Mouse (Mus musculus) kidney, embryonic 16.5 days (tissue): ENCODE data around the gene Aldh4a1. TPM values are rescaled to one million over a fixed set of nuclear protein-coding genes. Genes with fewer than 3 reads are reported as not detected.

Experiments used
- ATAC-seq: fragments of 200-750 bp; cut with Nextera tagmentation; 2 replicates; pipeline ENCODE4 v1.8.0; 2017; ENCODE audit warnings: moderate TSS enrichment; ENCODE audit not compliant: low FRiP score, low TSS enrichment
- H3K27ac ChIP-seq: fragments of 300-500 bp; sonication (generic); 2 replicates; pipeline ENCODE4 v1.5.1; 2014; ENCODE audit warnings: low read length
- H3K27me3 ChIP-seq: fragments of 300-500 bp; sonication (generic); 2 replicates; pipeline ENCODE4 v1.6.1; 2014; ENCODE audit warnings: low read length, control low read depth, mixed read lengths; ENCODE audit not compliant: insufficient read depth
- H3K36me3 ChIP-seq: fragments of 300-500 bp; sonication (generic); 2 replicates; pipeline ENCODE4 v1.6.1; 2014; ENCODE audit warnings: low read length, control low read depth, mixed read lengths; ENCODE audit not compliant: insufficient read depth
- H3K4me1 ChIP-seq: fragments of 300-500 bp; sonication (generic); 2 replicates; pipeline ENCODE4 v1.6.1; 2014; ENCODE audit warnings: low read length, control low read depth, mixed read lengths; ENCODE audit not compliant: insufficient read depth
- H3K4me2 ChIP-seq: fragments of 300-500 bp; sonication (generic); replicated peaks from 2 replicates; pipeline ENCODE4 v1.6.1; 2014; ENCODE audit warnings: low read depth, low read length
- H3K4me3 ChIP-seq: fragments of 300-500 bp; sonication (generic); 2 replicates; pipeline ENCODE4 v1.5.1; 2014; ENCODE audit warnings: mild to moderate bottlenecking, low read length
- H3K9ac ChIP-seq: fragments of 300-500 bp; sonication (generic); replicated peaks from 2 replicates; pipeline ENCODE4 v1.6.1; 2014; ENCODE audit warnings: low read length
- H3K9me3 ChIP-seq: fragments of 300-500 bp; sonication (generic); 2 replicates; pipeline ENCODE4 v1.6.1; 2016; ENCODE audit warnings: low read length, control low read depth
- WGBS: fragments of 180-500 bp; shearing (Covaris S2); extraction: QIAGEN DNeasy Blood & Tissue Kit; methylation state at CpG from one replicate; pipeline ENCODE4 v1.1.7; 2014; 5-methylcytosine and 5-hydroxymethylcytosine counted together
- polyA plus RNA-seq: library from polyadenylated mRNA; unstranded; fragments of >200 nt; fragmentation: Nextera tagmentation; extraction: Ambion mirVana; gene quantifications from 2 replicates; pipeline ENCODE4 v1.2.1, GENCODE M21; 2015

The Aldh4a1 gene
- polyA plus RNA-seq, 1 experiment from 2014 or later = 149 TPM

DNA sequence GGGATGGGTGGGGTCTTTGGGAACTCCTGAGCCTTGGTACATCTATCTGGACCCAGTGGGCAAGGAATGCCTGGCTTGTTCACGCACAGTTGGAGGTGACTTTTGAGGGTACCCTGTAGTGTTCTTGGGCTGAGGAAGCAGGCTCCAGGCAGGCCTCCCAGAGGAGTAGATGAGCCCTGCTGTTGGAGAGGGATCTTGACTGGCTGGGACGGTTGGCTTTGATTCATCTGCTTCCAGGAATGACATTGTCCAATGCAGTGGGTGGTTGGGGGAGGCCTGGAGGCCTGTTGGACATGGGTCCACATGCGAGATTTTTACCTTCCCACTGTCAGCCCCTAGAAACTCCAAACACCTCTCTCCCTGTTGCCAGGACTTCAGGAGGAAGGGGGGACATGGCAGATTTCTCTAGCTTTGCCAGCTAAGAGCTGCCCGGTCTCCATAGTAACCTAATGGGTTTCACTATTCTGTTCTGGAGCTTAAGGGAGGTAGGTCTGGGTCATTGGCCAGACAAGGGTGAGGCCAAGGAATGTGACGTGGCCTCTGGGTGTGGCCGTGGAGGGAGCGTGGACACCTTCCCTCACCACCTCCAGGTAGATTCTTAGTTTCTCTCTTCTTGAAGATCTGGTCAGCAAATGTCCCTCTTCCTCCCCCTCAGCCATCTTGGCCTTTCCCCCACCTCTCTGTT, 9.0 kb downstream of the Aldh4a1 start:
- Histone ChIP-seq H3K4me1 (peaks cover 13% of the 10 kb centered on the region; the same call in 1 of the 2 replicates), H3K4me2 (no peak overlapping the region), H3K36me3 (peaks cover 4% of the 10 kb centered on the region; the same call in 1 of the 2 replicates), H3K9me3 (no peaks in the 10 kb centered on the region), H3K27ac (no peak overlapping the region), H3K27me3 (no peaks in the 10 kb centered on the region), H3K4me3 (no peak overlapping the region), H3K9ac (no peak overlapping the region)
- 84% methylated on average over 7 of the region's 7 CpGs for WGBS
- ATAC-seq = no peak

DNA sequence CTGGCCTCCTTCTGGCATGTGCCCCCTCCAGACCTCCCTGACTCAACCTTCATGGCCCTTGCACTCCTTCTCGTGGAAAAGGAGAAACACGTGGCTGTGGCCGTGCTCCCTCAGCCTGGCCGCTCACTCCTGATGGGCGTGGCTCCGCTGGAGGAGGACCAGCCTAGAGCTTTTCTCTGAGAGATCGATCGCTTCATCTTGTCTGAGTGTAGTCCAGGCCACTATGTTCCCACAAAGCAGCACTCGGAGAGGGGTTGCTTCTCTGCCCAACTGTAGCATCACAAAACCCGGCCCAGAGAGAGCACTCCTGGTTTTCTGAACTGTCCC, 9.6 kb downstream of the Aldh4a1 start:
- Histone ChIP-seq H3K27me3 (no peaks in the 10 kb centered on the region), H3K27ac (no peak overlapping the region), H3K4me2 (no peak overlapping the region), H3K4me3 (no peak overlapping the region), H3K9me3 (no peaks in the 10 kb centered on the region), H3K36me3 (peaks cover 7% of the 10 kb centered on the region; the same call in 1 of the 2 replicates), H3K9ac (no peak overlapping the region), H3K4me1 (peaks cover 13% of the 10 kb centered on the region; the same call in 1 of the 2 replicates)
- ATAC-seq = no peak
- WGBS = 74% methylated on average over 10 of the region's 10 CpGs

DNA sequence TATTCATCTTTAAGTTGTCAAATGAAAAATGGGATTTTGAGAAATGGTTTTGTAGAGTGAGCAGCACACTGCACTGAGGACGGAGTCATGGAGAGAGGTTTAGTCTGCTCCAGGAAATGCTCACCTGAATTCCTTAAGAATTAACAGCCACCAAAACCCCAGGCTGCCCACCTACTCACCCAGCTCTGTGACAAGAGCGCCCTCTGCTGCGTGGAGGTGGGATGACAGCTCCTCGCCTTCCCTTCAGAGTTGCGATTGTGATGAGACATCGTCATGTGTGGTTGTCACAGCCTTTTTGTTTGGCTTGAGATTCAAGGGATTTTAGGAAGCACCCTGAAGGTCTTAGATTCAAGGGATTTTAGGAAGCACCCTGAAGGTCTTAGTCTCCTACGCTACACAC, 13.7 kb downstream of the Aldh4a1 start:
- Histone ChIP-seq H3K4me2 (no peak overlapping the region), H3K27ac (no peak overlapping the region), H3K36me3 (peaks cover 7% of the 10 kb centered on the region; the same call in 1 of the 2 replicates), H3K4me1 (peaks cover 43% of the 10 kb centered on the region), H3K9ac (no peak overlapping the region), H3K27me3 (peaks cover 8% of the 10 kb centered on the region; the same call in 1 of the 2 replicates), H3K9me3 (no peaks in the 10 kb centered on the region), H3K4me3 (no peak overlapping the region)
- WGBS = 33% methylated on average over 7 of the region's 7 CpGs
- no peak for ATAC-seq

DNA sequence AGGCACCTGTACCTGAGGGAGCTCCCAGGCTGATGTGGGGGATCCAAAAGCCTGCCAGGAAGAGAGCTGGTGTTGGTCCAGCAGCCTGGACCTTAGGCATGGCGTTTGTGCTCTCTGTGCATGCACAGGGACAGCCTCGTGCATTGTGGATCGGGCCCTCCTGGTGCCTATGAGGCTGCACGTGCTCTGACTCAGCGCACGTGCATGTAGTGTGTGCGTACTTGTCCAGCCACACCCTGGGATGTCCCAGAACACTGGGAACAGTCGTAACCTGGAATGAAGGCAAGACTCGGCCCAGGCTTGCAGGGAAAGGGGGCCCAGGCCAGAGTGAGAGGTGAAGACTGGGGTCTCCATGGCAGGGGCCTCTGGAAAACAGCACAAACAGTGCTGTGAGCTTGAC, 15.2 kb downstream of the Aldh4a1 start:
- Histone ChIP-seq H3K27me3 (peaks cover 19% of the 10 kb centered on the region), H3K4me3 (no peak overlapping the region), H3K4me1 (peaks cover 47% of the 10 kb centered on the region), H3K4me2 (no peak overlapping the region), H3K9ac (no peak overlapping the region; the same call in 1 of the 2 replicates), H3K27ac (no peak overlapping the region), H3K9me3 (no peaks in the 10 kb centered on the region), H3K36me3 (peaks cover 7% of the 10 kb centered on the region; the same call in 1 of the 2 replicates)
- ATAC-seq = no peak
- 88% methylated on average over 9 of the region's 9 CpGs for WGBS

DNA sequence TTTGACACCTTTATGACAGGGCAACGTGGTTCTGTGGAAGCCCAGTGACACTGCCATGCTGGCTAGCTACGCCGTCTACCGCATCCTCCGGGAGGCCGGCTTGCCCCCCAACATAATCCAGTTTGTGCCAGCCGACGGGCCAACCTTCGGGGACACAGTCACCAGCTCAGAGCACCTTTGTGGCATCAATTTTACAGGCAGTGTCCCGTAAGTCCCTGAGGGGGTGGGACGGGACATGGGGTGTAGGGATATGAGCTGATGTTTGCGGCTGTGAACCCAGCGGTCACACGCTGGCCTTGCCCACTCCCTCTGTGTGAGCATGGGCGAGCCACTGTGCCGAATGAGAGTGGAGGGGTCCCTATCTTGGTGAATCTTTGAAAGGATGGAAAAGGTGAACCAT, 15.7 kb downstream of the Aldh4a1 start:
- 78% methylated on average over 16 of the region's 16 CpGs for WGBS
- H3K9ac ChIP-seq = no peak overlapping the region
- H3K4me2 ChIP-seq = no peak overlapping the region
- H3K9me3 ChIP-seq = no peaks in the 10 kb centered on the region
- no peak for ATAC-seq
- H3K27ac ChIP-seq = no peak overlapping the region
- peaks cover 47% of the 10 kb centered on the region for H3K4me1 ChIP-seq
- H3K36me3 ChIP-seq = peaks cover 7% of the 10 kb centered on the region; the same call in 1 of the 2 replicates
- peaks cover 24% of the 10 kb centered on the region for H3K27me3 ChIP-seq
- H3K4me3 ChIP-seq = no peak overlapping the region

DNA sequence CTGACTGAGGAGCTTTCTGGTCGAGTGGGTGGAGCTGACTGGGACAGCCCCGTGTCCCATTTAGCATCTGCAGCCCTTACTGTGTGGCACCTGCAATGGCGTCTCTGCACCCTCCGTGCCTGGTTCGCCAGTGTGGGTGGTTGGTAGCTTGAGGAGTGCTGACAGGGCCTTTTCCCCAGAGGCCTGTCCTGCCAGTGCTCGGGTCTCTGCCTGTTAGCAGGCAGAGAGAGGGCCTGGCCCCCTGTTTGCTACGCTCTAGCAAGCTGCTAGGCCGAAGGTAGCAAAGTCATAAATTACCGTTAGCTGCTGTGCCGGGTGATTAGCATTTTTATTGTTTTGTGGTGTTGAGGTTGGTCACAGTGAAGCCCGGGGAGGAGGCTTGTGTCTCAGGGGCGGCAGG, 17.1 kb downstream of the Aldh4a1 start:
- Histone ChIP-seq H3K27me3 (peaks cover 24% of the 10 kb centered on the region), H3K36me3 (peaks cover 14% of the 10 kb centered on the region), H3K9ac (no peak overlapping the region), H3K4me1 (peaks cover 47% of the 10 kb centered on the region), H3K4me3 (no peak overlapping the region), H3K4me2 (0 out of 2 replicates have a peak overlapping the region, but pooled peaks have one; percentile 13), H3K27ac (peak overlapping the region; percentile 58), H3K9me3 (no peaks in the 10 kb centered on the region)
- peak; percentile 78 for ATAC-seq
- 9% methylated on average over 12 of the region's 12 CpGs for WGBS

DNA sequence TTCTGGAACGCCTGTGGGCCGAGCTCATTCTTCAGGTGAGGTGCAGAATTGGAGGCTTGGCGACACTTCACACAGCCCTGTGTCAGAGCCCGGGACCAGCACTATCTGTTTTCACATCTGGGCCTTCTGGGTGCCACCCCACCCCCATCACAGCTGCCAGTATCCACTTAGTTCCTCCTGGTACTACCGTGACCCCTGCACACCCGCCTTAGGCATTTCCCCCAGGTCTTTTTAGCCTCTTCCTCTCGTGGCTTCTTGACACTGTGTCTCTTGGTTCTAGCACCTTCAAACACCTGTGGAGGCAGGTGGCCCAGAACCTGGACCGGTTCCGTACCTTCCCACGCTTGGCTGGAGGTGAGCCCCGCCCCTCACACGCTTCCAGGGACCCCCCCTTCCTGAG, 17.7 kb downstream of the Aldh4a1 start:
- Histone ChIP-seq H3K27me3 (peaks cover 24% of the 10 kb centered on the region), H3K36me3 (peaks cover 19% of the 10 kb centered on the region), H3K27ac (peak overlapping the region; percentile 58; the same call in 1 of the 2 replicates), H3K4me1 (peaks cover 47% of the 10 kb centered on the region), H3K9ac (no peak overlapping the region), H3K4me2 (no peak overlapping the region), H3K9me3 (no peaks in the 10 kb centered on the region), H3K4me3 (no peak overlapping the region)
- 30% methylated on average over 12 of the region's 12 CpGs for WGBS
- ATAC-seq = no peak; the same call in 1 of the 2 replicates

DNA sequence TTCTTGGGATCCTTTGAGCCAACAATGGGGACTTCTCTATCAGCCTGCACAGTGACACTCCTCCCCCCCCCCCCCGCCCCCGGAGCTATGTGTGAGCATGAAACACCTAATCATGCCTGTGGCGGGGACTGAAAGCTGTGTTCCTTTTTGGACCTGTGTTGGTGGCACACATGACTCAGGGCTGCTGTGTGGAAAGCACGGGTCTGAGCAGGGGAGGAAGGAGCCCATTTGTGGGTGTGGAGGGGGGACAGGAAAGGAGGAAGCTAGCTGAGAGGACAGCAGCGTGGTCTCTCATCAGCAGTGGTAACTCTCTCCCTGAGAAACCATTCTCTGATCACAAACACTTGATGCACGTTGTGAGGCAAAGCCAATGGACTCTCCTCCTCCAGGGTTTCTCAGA, 18.1 kb downstream of the Aldh4a1 start:
- no peak overlapping the region for H3K27ac ChIP-seq
- WGBS = 32% methylated on average over 6 of the region's 6 CpGs
- H3K36me3 ChIP-seq = peaks cover 20% of the 10 kb centered on the region
- H3K9ac ChIP-seq = no peak overlapping the region
- no peak for ATAC-seq
- no peaks in the 10 kb centered on the region for H3K9me3 ChIP-seq
- peaks cover 47% of the 10 kb centered on the region for H3K4me1 ChIP-seq
- H3K4me2 ChIP-seq = no peak overlapping the region
- H3K4me3 ChIP-seq = no peak overlapping the region
- peaks cover 24% of the 10 kb centered on the region for H3K27me3 ChIP-seq

DNA sequence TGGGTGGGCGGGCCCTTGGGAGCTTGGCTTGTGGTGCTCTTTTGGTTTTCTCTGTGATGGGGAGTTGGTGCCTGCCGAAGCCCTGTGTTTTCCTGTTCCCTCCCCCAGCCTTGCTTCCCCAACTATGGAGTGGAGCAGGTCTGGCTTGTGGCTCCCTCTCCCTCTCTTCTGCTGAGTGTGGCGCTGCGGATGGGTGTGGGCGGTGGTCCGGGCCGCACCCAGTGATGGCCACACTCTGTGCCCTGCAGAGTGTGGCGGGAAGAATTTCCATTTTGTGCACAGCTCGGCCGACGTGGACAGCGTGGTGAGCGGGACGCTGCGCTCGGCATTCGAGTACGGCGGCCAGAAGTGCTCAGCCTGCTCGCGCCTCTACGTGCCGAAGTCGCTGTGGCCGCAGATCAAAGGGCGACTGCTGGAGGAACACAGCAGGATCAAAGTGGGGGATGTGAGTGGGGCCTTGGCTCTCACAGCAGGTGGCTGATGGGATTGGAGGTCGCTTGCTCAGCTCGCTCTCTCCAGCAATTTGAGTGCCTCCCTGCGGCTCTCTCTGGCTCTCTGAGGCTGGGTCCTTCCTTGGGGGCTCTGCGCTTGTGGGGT, 19.3 kb downstream of the Aldh4a1 start:
- H3K27ac ChIP-seq = 0 out of 2 replicates have a peak overlapping the region, but pooled peaks have one; percentile 38
- 5% methylated on average over 30 of the region's 30 CpGs for WGBS
- peaks cover 24% of the 10 kb centered on the region for H3K36me3 ChIP-seq
- no peaks in the 10 kb centered on the region for H3K9me3 ChIP-seq
- peaks cover 24% of the 10 kb centered on the region for H3K27me3 ChIP-seq
- 0 out of 2 replicates have a peak, but pooled peaks have one; percentile 5 for ATAC-seq
- peaks cover 47% of the 10 kb centered on the region for H3K4me1 ChIP-seq
- H3K4me3 ChIP-seq = peak overlapping the region; percentile 29
- H3K4me2 ChIP-seq = peak overlapping the region; percentile 49
- peak overlapping the region; percentile 56 for H3K9ac ChIP-seq

DNA sequence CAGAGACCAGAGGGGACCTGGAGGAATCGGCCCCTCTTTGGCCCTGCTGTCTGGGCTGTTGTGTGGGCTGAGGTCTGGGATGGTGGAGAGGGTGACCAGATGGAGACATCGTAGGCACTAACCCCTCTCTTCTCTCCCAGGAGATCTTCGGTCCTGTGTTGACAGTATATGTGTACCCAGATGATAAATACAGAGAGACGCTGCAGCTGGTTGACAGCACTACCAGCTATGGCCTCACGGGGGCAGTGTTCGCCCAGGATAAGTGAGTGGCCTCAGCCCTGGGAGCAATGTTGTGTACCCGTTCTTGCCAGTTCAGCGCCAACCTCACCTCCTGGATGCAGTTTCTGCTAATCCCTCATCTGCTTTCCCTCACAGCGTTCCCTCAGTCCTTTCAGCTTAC, 21.3 kb downstream of the Aldh4a1 start:
- Histone ChIP-seq H3K9ac (no peak overlapping the region), H3K9me3 (no peaks in the 10 kb centered on the region), H3K27me3 (peaks cover 24% of the 10 kb centered on the region), H3K4me1 (peaks cover 36% of the 10 kb centered on the region), H3K27ac (no peak overlapping the region), H3K4me3 (no peak overlapping the region), H3K4me2 (no peak overlapping the region), H3K36me3 (peaks cover 30% of the 10 kb centered on the region)
- ATAC-seq = no peak
- WGBS = 21% methylated on average over 9 of the region's 9 CpGs
